Mouse (Mus musculus) hindbrain, embryonic 12.5 days (tissue): ENCODE data around the gene Ccl4. TPM values are rescaled to one million over a fixed set of nuclear protein-coding genes. Genes with fewer than 3 reads are reported as not detected.

Experiments used
- ATAC-seq: fragments of 200-750 bp; cut with Nextera tagmentation; 2 replicates; pipeline ENCODE4 v1.8.0; 2017; ENCODE audit warnings: moderate TSS enrichment; ENCODE audit not compliant: low FRiP score
- H3K27ac ChIP-seq: fragments of 300-500 bp; sonication (generic); 2 replicates; pipeline ENCODE4 v1.5.1; 2016; ENCODE audit warnings: mild to moderate bottlenecking
- H3K27me3 ChIP-seq: fragments of 300-500 bp; sonication (generic); 2 replicates; pipeline ENCODE4 v1.6.1; 2016; ENCODE audit warnings: mild to moderate bottlenecking
- H3K36me3 ChIP-seq: fragments of 300-500 bp; sonication (generic); 2 replicates; pipeline ENCODE4 v1.6.1; 2016; ENCODE audit warnings: mild to moderate bottlenecking
- H3K4me1 ChIP-seq: fragments of 300-500 bp; sonication (generic); 2 replicates; pipeline ENCODE4 v1.6.1; 2016
- H3K4me2 ChIP-seq: fragments of 300-500 bp; sonication (generic); replicated peaks from 2 replicates; pipeline ENCODE4 v1.6.1; 2016; ENCODE audit warnings: mild to moderate bottlenecking
- H3K4me3 ChIP-seq: fragments of 300-500 bp; sonication (generic); 2 replicates; pipeline ENCODE4 v1.5.1; 2016; ENCODE audit warnings: mild to moderate bottlenecking
- H3K9ac ChIP-seq: fragments of 300-500 bp; sonication (generic); 2 replicates; pipeline ENCODE4 v1.6.1; 2016; ENCODE audit warnings: mild to moderate bottlenecking, moderate library complexity
- H3K9me3 ChIP-seq: fragments of 300-500 bp; sonication (generic); replicated peaks from 2 replicates; pipeline ENCODE4 v1.6.1; 2016; ENCODE audit warnings: mild to moderate bottlenecking
- WGBS: fragments of 180-500 bp; shearing (Covaris S2); methylation state at CpG from one replicate; pipeline ENCODE4 v1.1.7; 2016; 5-methylcytosine and 5-hydroxymethylcytosine counted together
- polyA plus RNA-seq: library from polyadenylated mRNA; unstranded; fragments of >200 nt; fragmentation: Nextera tagmentation; extraction: Ambion mirVana; gene quantifications from 2 replicates; pipeline ENCODE4 v1.2.1, GENCODE M21; 2016

Gene Ccl4
- polyA plus RNA-seq, 1 experiment from 2014 or later = 0.46 TPM

GRCm38 (mm10) chr11:83692008-83692407 lies 29.6 kb downstream of the Ccl4 start:
- ATAC-seq = no peak
- 76% methylated on average over 1 of the region's 1 CpGs for WGBS

GRCm38 (mm10) chr11:83703705-83704104 lies 41.3 kb downstream of the Ccl4 start, which contains the start of gene Wfdc17:
Gene Wfdc17 (plus strand): TSS chr11:83703991.
- Histone ChIP-seq H3K36me3 (no peaks in the 10 kb centered on the region), H3K27me3 (no peaks in the 10 kb centered on the region), H3K4me2 (no peak within 1 kb of the TSS), H3K4me3 (no peak within 1 kb of the TSS), H3K9me3 (no peaks in the 10 kb centered on the region), H3K4me1 (no peaks in the 10 kb centered on the region), H3K27ac (no peak within 1 kb of the TSS), H3K9ac (no peak within 1 kb of the TSS)
- 55% methylated on average over 1 of the region's 1 CpGs for WGBS
- ATAC-seq = no peak

More at GRCm38 (mm10) chr11:83692008-83692407, 29.6 kb downstream of the Ccl4 start:
- no peak overlapping the region for H3K4me3 ChIP-seq
- no peak overlapping the region for H3K9ac ChIP-seq
- no peaks in the 10 kb centered on the region for H3K27me3 ChIP-seq
- no peaks in the 10 kb centered on the region for H3K9me3 ChIP-seq
- H3K4me1 ChIP-seq = no peaks in the 10 kb centered on the region
- no peaks in the 10 kb centered on the region for H3K36me3 ChIP-seq
- H3K4me2 ChIP-seq = no peak overlapping the region
- no peak overlapping the region for H3K27ac ChIP-seq

GRCm38 (mm10) chr11:83708715-83709114 lies 46.3 kb downstream of the Ccl4 start, which contains the start of gene Wfdc18:
Gene Wfdc18 (plus strand): TSS chr11:83709015.
- no peaks in the 10 kb centered on the region for H3K4me1 ChIP-seq

GRCm38 (mm10) chr11:83709683-83710082 lies 47.3 kb downstream of the Ccl4 start:
- no peak overlapping the region for H3K4me3 ChIP-seq
- 93% methylated on average over 5 of the region's 5 CpGs for WGBS
- no peaks in the 10 kb centered on the region for H3K4me1 ChIP-seq
- H3K27ac ChIP-seq = no peak overlapping the region
- no peak overlapping the region for H3K4me2 ChIP-seq
- H3K9me3 ChIP-seq = no peaks in the 10 kb centered on the region
- no peaks in the 10 kb centered on the region for H3K27me3 ChIP-seq
- no peak for ATAC-seq
- no peak overlapping the region for H3K9ac ChIP-seq
- H3K36me3 ChIP-seq = no peaks in the 10 kb centered on the region

More at GRCm38 (mm10) chr11:83708715-83709114, 46.3 kb downstream of the Ccl4 start, which contains the start of gene Wfdc18:
- Histone ChIP-seq H3K4me3 (no peak within 1 kb of the TSS), H3K4me2 (no peak within 1 kb of the TSS), H3K9ac (no peak within 1 kb of the TSS), H3K27ac (no peak within 1 kb of the TSS), H3K9me3 (no peaks in the 10 kb centered on the region), H3K36me3 (no peaks in the 10 kb centered on the region), H3K27me3 (no peaks in the 10 kb centered on the region)
- no peak for ATAC-seq
- WGBS = 74% methylated on average over 4 of the region's 4 CpGs

GRCm38 (mm10) chr11:83712671-83713070 lies 50.3 kb downstream of the Ccl4 start:
- H3K4me3 ChIP-seq = no peak overlapping the region
- 83% methylated on average over 1 of the region's 1 CpGs for WGBS
- no peaks in the 10 kb centered on the region for H3K4me1 ChIP-seq
- no peak overlapping the region for H3K4me2 ChIP-seq
- no peak for ATAC-seq
- H3K27ac ChIP-seq = no peak overlapping the region
- no peak overlapping the region for H3K9ac ChIP-seq
- H3K27me3 ChIP-seq = no peaks in the 10 kb centered on the region
- no peaks in the 10 kb centered on the region for H3K9me3 ChIP-seq
- no peaks in the 10 kb centered on the region for H3K36me3 ChIP-seq

GRCm38 (mm10) chr11:83713925-83714324 lies 51.5 kb downstream of the Ccl4 start:
- no peak overlapping the region for H3K9ac ChIP-seq
- no peak overlapping the region for H3K4me2 ChIP-seq
- no peak overlapping the region for H3K4me3 ChIP-seq
- H3K27ac ChIP-seq = no peak overlapping the region
- H3K9me3 ChIP-seq = no peaks in the 10 kb centered on the region
- H3K36me3 ChIP-seq = no peaks in the 10 kb centered on the region
- no peak for ATAC-seq
- 84% methylated on average over 2 of the region's 2 CpGs for WGBS
- H3K27me3 ChIP-seq = no peaks in the 10 kb centered on the region
- H3K4me1 ChIP-seq = no peaks in the 10 kb centered on the region

Other genes with a start within 250 kb of the Ccl4 start
- gene Gas2l2, start 233.1 kb upstream of the Ccl4 start, polyA plus RNA-seq = 0.59 and 0.76 TPM in 2 replicates
- 0.30 and 0.45 TPM in 2 replicates for gene 1700020L24Rik, start 224.9 kb upstream of the Ccl4 start, polyA plus RNA-seq
- gene Mmp28, start 199.5 kb upstream of the Ccl4 start, polyA plus RNA-seq = 3.2 and 3.5 TPM in 2 replicates
- 13.9 and 14.9 TPM in 2 replicates for gene Taf15, start 189.5 kb upstream of the Ccl4 start, polyA plus RNA-seq
- not detected in 2 replicates for gene Heatr9, start 140.4 kb upstream of the Ccl4 start, polyA plus RNA-seq
- not detected in 2 replicates for gene Ccl5, start 132.1 kb upstream of the Ccl4 start, polyA plus RNA-seq
- 1.3 and 1.7 TPM in 2 replicates for gene Ccl9, start 83.9 kb upstream of the Ccl4 start, polyA plus RNA-seq
- gene Ccl6, start 69.5 kb upstream of the Ccl4 start, polyA plus RNA-seq = 0.81 and 1.8 TPM in 2 replicates
- not detected in 2 replicates for gene Rpl9-ps1, start 17.0 kb upstream of the Ccl4 start, polyA plus RNA-seq
- 1.2 and 1.3 TPM in 2 replicates for gene Ccl3, start 13.2 kb upstream of the Ccl4 start, polyA plus RNA-seq
- 0.59 and 0.65 TPM in 2 replicates for gene Wfdc17, start 41.4 kb downstream of the Ccl4 start, polyA plus RNA-seq
- gene Wfdc18, start 46.4 kb downstream of the Ccl4 start, polyA plus RNA-seq = not detected in 2 replicates
- not detected in 2 replicates for gene Wfdc21, start 84.4 kb downstream of the Ccl4 start, polyA plus RNA-seq
- gene Heatr6, start 91.1 kb downstream of the Ccl4 start, polyA plus RNA-seq = 34.1 and 37.4 TPM in 2 replicates
- 0.09 TPM in 1 of 2 replicates, not detected in the other for gene Hnf1b, start 187.5 kb downstream of the Ccl4 start, polyA plus RNA-seq